Mouse (Mus musculus) kidney, embryonic 14.5 days (tissue): Measurements from ENCODE around the gene Prf1. TPM values are rescaled to one million over a fixed set of nuclear protein-coding genes. Genes with fewer than 3 reads are reported as not detected.
A peak's percentile ranks its signal among the peaks of the same experiment; 100 is the strongest.

ENCODE experiments used
- ATAC-seq: fragments of 200-750 bp; cut with Nextera tagmentation; 2 replicates; pipeline ENCODE4 v1.8.0; 2017; ENCODE audit warnings: moderate number of reproducible peaks, mild to moderate bottlenecking, moderate TSS enrichment, moderate library complexity; ENCODE audit not compliant: low FRiP score, low TSS enrichment
- H3K27ac ChIP-seq: fragments of 300-500 bp; sonication (generic); 2 replicates; pipeline ENCODE4 v1.5.1; 2014; ENCODE audit warnings: low read depth, mild to moderate bottlenecking, low read length, moderate library complexity, mixed read lengths
- H3K27me3 ChIP-seq: fragments of 300-500 bp; sonication (generic); 2 replicates; pipeline ENCODE4 v1.6.1; 2014; ENCODE audit warnings: mild to moderate bottlenecking, low read length; ENCODE audit not compliant: control insufficient read depth, insufficient read depth
- H3K36me3 ChIP-seq: fragments of 300-500 bp; sonication (generic); 2 replicates; pipeline ENCODE4 v1.6.1; 2014; ENCODE audit warnings: low read length, mixed read lengths; ENCODE audit not compliant: control insufficient read depth, insufficient read depth
- H3K4me1 ChIP-seq: fragments of 300-500 bp; sonication (generic); 2 replicates; pipeline ENCODE4 v1.6.1; 2014; ENCODE audit warnings: low read length, mixed read lengths; ENCODE audit not compliant: control insufficient read depth, insufficient read depth
- H3K4me2 ChIP-seq: fragments of 300-500 bp; sonication (generic); replicated peaks from 2 replicates; pipeline ENCODE4 v1.6.1; 2014; ENCODE audit warnings: low read depth, mild to moderate bottlenecking, low read length
- H3K4me3 ChIP-seq: fragments of 300-500 bp; sonication (generic); 2 replicates; pipeline ENCODE4 v1.5.1; 2014; ENCODE audit warnings: mild to moderate bottlenecking, low read length
- H3K9ac ChIP-seq: fragments of 300-500 bp; sonication (generic); 2 replicates; pipeline ENCODE4 v1.6.1; 2014; ENCODE audit warnings: low read depth, mild to moderate bottlenecking, low read length, moderate library complexity
- H3K9me3 ChIP-seq: fragments of 300-500 bp; sonication (generic); 2 replicates; pipeline ENCODE4 v1.6.1; 2016; ENCODE audit warnings: low read length; ENCODE audit not compliant: control insufficient read depth
- WGBS: fragments of 180-500 bp; shearing (Covaris S2); extraction: QIAGEN DNeasy Blood & Tissue Kit; methylation state at CpG from one replicate; pipeline ENCODE4 v1.1.7; 2014; 5-methylcytosine and 5-hydroxymethylcytosine counted together
- polyA plus RNA-seq: library from polyadenylated mRNA; unstranded; fragments of >200 nt; fragmentation: Nextera tagmentation; extraction: Ambion mirVana; gene quantifications from 2 replicates; pipeline ENCODE4 v1.2.1, GENCODE M21; 2014

Gene Prf1
- polyA plus RNA-seq, 1 experiment from 2014 or later, result not detected

GRCm38 (mm10) chr10:61300996-61301395, 3.4 kb downstream of the Prf1 start:
- 56% methylated on average over 3 of the region's 3 CpGs for WGBS
- Histone ChIP-seq H3K36me3 (no peaks in the 10 kb centered on the region), H3K27ac (no peak overlapping the region), H3K9ac (no peak overlapping the region), H3K9me3 (no peaks in the 10 kb centered on the region), H3K4me2 (no peak overlapping the region), H3K27me3 (no peaks in the 10 kb centered on the region), H3K4me1 (no peaks in the 10 kb centered on the region), H3K4me3 (no peak overlapping the region)
- 0 out of 2 replicates have a peak, but pooled peaks have one; percentile 64 for ATAC-seq

GRCm38 (mm10) chr10:61304046-61304445, 6.4 kb downstream of the Prf1 start:
- no peaks in the 10 kb centered on the region for H3K27me3 ChIP-seq
- 0 out of 2 replicates have a peak, but pooled peaks cover 5% of the 10 kb centered on the region for H3K4me1 ChIP-seq
- H3K9ac ChIP-seq, result no peak overlapping the region
- 90% methylated on average over 6 of the region's 6 CpGs for WGBS
- ATAC-seq, result no peak
- H3K4me3 ChIP-seq, result no peak overlapping the region
- H3K4me2 ChIP-seq, result no peak overlapping the region
- H3K27ac ChIP-seq, result no peak overlapping the region
- no peaks in the 10 kb centered on the region for H3K36me3 ChIP-seq
- no peaks in the 10 kb centered on the region for H3K9me3 ChIP-seq

GRCm38 (mm10) chr10:61305928-61306590, 8.4 kb downstream of the Prf1 start:
- no peaks in the 10 kb centered on the region for H3K9me3 ChIP-seq
- no peak overlapping the region for H3K4me3 ChIP-seq
- no peaks in the 10 kb centered on the region for H3K36me3 ChIP-seq
- H3K27me3 ChIP-seq, result no peaks in the 10 kb centered on the region
- 85% methylated on average over 13 of the region's 13 CpGs for WGBS
- ATAC-seq, result no peak
- H3K4me2 ChIP-seq, result no peak overlapping the region
- no peak overlapping the region for H3K9ac ChIP-seq
- H3K4me1 ChIP-seq, result 0 out of 2 replicates have a peak, but pooled peaks cover 6% of the 10 kb centered on the region
- H3K27ac ChIP-seq, result no peak overlapping the region

- Histone ChIP-seq H3K4me2 (no peak overlapping the region), H3K9me3 (no peaks in the 10 kb centered on the region), H3K4me1 (peaks cover 18% of the 10 kb centered on the region; the same call in 1 of the 2 replicates), H3K4me3 (no peak overlapping the region), H3K27ac (no peak overlapping the region), H3K9ac (no peak overlapping the region), H3K27me3 (no peaks in the 10 kb centered on the region), H3K36me3 (no peaks in the 10 kb centered on the region)
- no peak for ATAC-seq
- 45% methylated on average over 12 of the region's 12 CpGs for WGBS
Measured at GRCm38 (mm10) chr10:61308706-61309320, 11.2 kb downstream of the Prf1 start.

GRCm38 (mm10) chr10:61312159-61312558, 14.5 kb downstream of the Prf1 start:
- 0 out of 2 replicates have a peak, but pooled peaks have one; percentile 9 for ATAC-seq
- H3K27ac ChIP-seq, result no peak overlapping the region

GRCm38 (mm10) chr10:61312754-61313153, 15.1 kb downstream of the Prf1 start:
- Histone ChIP-seq H3K9ac (no peak overlapping the region), H3K4me1 (peaks cover 24% of the 10 kb centered on the region), H3K36me3 (no peaks in the 10 kb centered on the region), H3K27ac (no peak overlapping the region), H3K4me2 (no peak overlapping the region), H3K9me3 (no peaks in the 10 kb centered on the region), H3K27me3 (no peaks in the 10 kb centered on the region), H3K4me3 (no peak overlapping the region)
- WGBS, result 11% methylated on average over 7 of the region's 7 CpGs
- ATAC-seq, result peak; percentile 34; the same call in 1 of the 2 replicates

More at GRCm38 (mm10) chr10:61312159-61312558, 14.5 kb downstream of the Prf1 start:
- 77% methylated on average over 6 of the region's 6 CpGs for WGBS
- H3K9ac ChIP-seq, result no peak overlapping the region
- H3K4me3 ChIP-seq, result no peak overlapping the region
- H3K27me3 ChIP-seq, result no peaks in the 10 kb centered on the region
- no peaks in the 10 kb centered on the region for H3K9me3 ChIP-seq
- H3K4me2 ChIP-seq, result no peak overlapping the region
- no peaks in the 10 kb centered on the region for H3K36me3 ChIP-seq
- peaks cover 24% of the 10 kb centered on the region for H3K4me1 ChIP-seq

GRCm38 (mm10) chr10:61313750-61314149, 16.1 kb downstream of the Prf1 start:
- no peak for ATAC-seq
- Histone ChIP-seq H3K9me3 (no peaks in the 10 kb centered on the region), H3K4me1 (peaks cover 23% of the 10 kb centered on the region), H3K4me3 (no peak overlapping the region), H3K27ac (no peak overlapping the region), H3K9ac (no peak overlapping the region), H3K27me3 (no peaks in the 10 kb centered on the region), H3K36me3 (no peaks in the 10 kb centered on the region), H3K4me2 (no peak overlapping the region)
- WGBS, result 33% methylated on average over 7 of the region's 7 CpGs

- H3K9me3 ChIP-seq, result no peaks in the 10 kb centered on the region
- no peak overlapping the region for H3K27ac ChIP-seq
- H3K9ac ChIP-seq, result no peak overlapping the region
- no peaks in the 10 kb centered on the region for H3K27me3 ChIP-seq
- no peak overlapping the region for H3K4me2 ChIP-seq
- peaks cover 18% of the 10 kb centered on the region for H3K4me1 ChIP-seq
- 53% methylated on average over 9 of the region's 9 CpGs for WGBS
- no peak for ATAC-seq
- H3K36me3 ChIP-seq, result peaks cover 3% of the 10 kb centered on the region; the same call in 1 of the 2 replicates
- no peak overlapping the region for H3K4me3 ChIP-seq
Measured at GRCm38 (mm10) chr10:61315324-61315880, 17.8 kb downstream of the Prf1 start.

- Histone ChIP-seq H3K27ac (no peak overlapping the region), H3K9ac (no peak overlapping the region), H3K4me3 (no peak overlapping the region), H3K36me3 (peaks cover 10% of the 10 kb centered on the region; the same call in 1 of the 2 replicates), H3K27me3 (no peaks in the 10 kb centered on the region), H3K9me3 (no peaks in the 10 kb centered on the region), H3K4me1 (peaks cover 6% of the 10 kb centered on the region; the same call in 1 of the 2 replicates), H3K4me2 (no peak overlapping the region)
- 86% methylated on average over 3 of the region's 3 CpGs for WGBS
- ATAC-seq, result no peak
Measured at GRCm38 (mm10) chr10:61318527-61318926, 20.9 kb downstream of the Prf1 start.
